In genomic region chr8:48311706-48312105, GRCm38 (mm10) we compare ENCODE assay signal across 14 mouse cellular contexts.
"Had no signal": no experiment of that assay in that cellular context is flagged by ENCODE, and none has a peak within 500 bp of the region (broad histone marks: within the 10 kb centered on the region; RNA-seq: fewer than 3 reads in every experiment).

No protein-coding gene starts in this region.

- H3K27me3 ChIP-seq: liver, embryonic 15.5 days; midbrain, embryonic 13.5 days; neural tube, embryonic 13.5 days had no signal

- ATAC-seq: lung, postnatal 0 days; midbrain, embryonic 13.5 days had no signal

- H3K27ac ChIP-seq: layer of hippocampus, adult 2 months; limb, embryonic 10.5 days; liver, embryonic 15.5 days; midbrain, embryonic 13.5 days; neural tube, embryonic 13.5 days had no signal

- H3K4me1 ChIP-seq: liver, embryonic 15.5 days had no signal

- H3K4me2 ChIP-seq: liver, embryonic 11.5 days; liver, embryonic 15.5 days; midbrain, embryonic 13.5 days; neural tube, embryonic 13.5 days had no signal

- H3K4me3 ChIP-seq: layer of hippocampus, adult 2 months; limb, embryonic 10.5 days; liver, embryonic 15.5 days; midbrain, embryonic 13.5 days; neural tube, embryonic 13.5 days had no signal

- H3K9ac ChIP-seq: liver, embryonic 15.5 days; midbrain, embryonic 13.5 days; neural tube, embryonic 13.5 days had no signal

- H3K9me3 ChIP-seq: limb, embryonic 10.5 days; liver, embryonic 15.5 days; midbrain, embryonic 13.5 days; neural tube, embryonic 13.5 days had no signal

- H3K36me3 ChIP-seq: midbrain, embryonic 13.5 days had no signal

- DNase-seq: kidney, postnatal 10 days; kidney, postnatal 4 days; lung, adult 2 months; lung, postnatal 36 days; right cerebral cortex, adult 18-20 months; right cerebral cortex, postnatal 25 days; thymus, postnatal 36 days had no signal
